Mouse (Mus musculus): ENCODE measurements around the gene Zfp773.
"Not testable (repeated sequence)": the region's sequence is repeated elsewhere in the genome, so short reads cannot be mapped to it uniquely, and the experiment has no call there.

Gene Zfp773

DNA sequence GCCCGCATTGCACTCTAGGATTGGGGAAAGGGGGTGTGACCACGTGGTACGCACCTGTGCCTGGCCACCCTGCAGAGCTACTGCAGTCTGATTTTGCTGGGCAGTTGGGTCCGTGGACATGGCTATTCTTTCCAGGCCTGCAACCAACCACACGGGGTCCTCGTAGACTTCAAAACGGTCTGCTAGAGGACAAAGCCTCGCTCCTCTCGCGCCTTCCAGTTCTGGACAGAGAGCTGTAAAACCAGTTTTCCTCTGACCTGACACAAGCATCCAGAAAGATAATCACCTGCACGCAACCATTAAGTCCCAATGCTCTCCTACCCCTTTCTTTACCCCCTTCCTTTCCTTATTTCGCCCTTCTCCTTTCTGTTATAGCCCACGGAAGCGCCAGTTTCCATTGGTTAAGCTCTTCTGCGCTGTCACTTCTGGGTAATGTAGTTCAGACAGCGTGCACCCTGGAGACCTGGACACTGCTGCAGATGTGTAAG is at the start of gene Zfp773:
Zfp773 (minus strand) TSS at position 377 of the 488 bp plus-strand sequence.
- peak; percentile 33 to 48 for DNase-seq (ENCODE audit: low spot score in 2 of 2)

DNA sequence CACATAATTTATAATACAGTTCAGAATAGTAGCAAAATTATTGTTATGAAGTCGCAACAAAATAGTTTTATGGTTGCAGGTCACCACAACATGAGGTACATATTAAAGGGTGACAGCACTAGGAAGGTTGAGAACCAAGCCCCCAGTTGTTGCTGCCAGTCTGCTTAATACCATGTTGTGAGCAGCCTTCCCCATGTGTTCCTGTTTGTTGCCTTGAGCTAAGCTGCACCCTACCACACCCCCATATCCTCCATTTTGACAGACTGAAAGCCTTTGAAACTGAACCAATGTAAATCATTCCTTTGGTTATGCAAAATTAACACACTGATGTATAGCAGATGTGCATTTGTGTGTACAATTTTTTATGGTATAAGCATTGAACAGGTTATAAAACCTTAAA is 49.3 kb upstream of the Zfp773 start:
- no peak for DNase-seq (ENCODE audit: low spot score in 2 of 2)

DNA sequence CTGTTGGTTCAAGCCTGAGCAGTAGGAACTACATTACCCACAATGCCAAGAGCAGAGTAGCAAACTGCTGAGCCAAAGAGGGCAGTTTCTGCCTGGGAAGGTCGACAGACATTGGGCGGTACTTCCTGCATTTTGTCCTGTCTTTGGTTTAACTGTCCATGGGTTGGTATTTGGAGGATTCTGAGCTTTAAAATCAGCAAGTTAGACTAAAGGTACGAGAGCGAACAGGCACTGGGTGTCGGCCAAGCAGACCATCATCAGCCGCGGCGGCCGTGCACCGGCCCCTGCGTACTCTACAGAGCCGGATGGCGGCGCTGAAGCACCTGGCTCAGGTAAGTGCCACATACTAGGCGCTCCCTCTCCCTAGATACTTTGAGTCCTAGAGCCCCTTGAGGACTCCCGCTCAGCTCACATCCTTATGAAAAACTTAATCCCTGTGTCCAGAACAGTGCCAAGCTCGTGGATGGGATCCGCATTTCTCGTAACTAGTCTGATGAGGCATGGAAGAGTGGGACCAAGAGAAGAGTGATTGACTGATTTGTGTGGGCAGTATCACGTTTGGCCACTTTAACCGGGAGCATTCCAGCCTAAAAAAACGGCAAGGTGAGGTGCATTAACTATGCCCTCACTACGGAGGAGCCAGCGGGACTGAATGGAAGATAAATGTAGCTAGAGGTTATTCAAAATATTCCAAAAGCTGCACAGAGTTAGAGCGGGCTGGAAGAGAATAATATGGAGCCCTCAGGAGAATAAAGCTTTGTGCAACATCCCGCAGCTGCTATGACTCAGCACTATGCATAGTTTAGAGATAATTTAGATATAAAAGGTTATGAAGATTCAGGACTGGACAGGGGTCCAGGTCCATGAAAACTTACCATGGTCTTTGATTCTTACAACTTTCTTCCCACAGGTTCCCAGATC is 34.9 kb upstream of the Zfp773 start, which contains the start of gene Zfp418:
Zfp418 (plus strand) TSS at position 104 of the 921 bp plus-strand sequence.
- peak; percentile 37 to 61 for DNase-seq (ENCODE audit: low spot score in 2 of 2)

DNA sequence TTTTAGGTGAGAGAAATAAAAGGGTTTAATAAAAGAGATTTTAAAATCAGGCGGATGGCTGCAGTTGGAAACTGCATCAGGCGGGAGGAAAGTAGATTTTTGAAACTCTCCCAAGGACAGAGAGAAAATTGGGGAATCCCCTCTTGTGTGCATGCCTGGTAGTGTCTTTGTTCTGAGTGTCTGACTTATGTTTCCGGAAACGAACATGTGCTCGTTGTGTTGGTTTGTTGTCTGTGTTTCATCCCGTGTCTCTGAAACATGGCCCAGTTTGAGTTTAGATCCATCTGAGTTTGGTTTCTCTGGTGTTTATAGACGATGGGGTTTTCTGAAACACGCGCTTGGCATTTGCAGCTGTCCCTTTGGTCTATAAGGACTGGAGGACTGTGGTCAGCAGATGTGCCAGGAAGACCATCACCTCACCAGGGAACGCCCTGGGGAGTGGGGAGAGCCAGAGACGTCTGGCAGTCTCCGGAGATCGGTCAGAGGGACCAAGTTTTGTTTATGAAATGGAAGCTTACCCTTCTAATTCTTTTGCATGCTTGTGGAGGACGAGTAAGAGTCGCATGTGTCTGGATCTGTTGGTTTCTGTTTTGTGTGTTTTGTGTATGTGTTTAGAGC is 9.5 kb upstream of the Zfp773 start:
- DNase-seq (ENCODE audit: low spot score in 2 of 2) = no peak

- no peak for DNase-seq (ENCODE audit: low spot score in 2 of 2)
Measured at GRCm38 (mm10) chr7:7144215-7144614, 7.7 kb upstream of the Zfp773 start.

DNA sequence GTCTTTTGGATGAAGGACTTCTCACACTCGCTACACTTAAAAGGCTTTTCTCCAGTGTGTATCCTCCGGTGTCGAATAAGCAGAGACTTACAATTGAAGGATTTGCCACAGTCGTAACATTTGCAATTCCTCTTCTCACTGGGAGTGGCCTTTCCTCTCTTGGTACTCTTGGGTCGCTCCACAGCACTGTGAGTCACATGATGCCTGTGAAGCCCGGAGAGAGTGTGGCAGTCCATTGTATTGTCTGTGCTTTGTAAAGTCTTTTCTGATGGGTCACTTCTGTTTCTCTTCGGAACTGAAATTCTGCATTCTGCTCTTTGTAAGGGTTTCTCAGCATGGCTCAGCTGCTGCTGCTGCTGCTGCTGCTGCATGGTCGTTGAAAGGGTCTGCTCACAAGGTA is 3.8 kb downstream of the Zfp773 start:
- DNase-seq (ENCODE audit: low spot score in 2 of 2) = no peak

DNA sequence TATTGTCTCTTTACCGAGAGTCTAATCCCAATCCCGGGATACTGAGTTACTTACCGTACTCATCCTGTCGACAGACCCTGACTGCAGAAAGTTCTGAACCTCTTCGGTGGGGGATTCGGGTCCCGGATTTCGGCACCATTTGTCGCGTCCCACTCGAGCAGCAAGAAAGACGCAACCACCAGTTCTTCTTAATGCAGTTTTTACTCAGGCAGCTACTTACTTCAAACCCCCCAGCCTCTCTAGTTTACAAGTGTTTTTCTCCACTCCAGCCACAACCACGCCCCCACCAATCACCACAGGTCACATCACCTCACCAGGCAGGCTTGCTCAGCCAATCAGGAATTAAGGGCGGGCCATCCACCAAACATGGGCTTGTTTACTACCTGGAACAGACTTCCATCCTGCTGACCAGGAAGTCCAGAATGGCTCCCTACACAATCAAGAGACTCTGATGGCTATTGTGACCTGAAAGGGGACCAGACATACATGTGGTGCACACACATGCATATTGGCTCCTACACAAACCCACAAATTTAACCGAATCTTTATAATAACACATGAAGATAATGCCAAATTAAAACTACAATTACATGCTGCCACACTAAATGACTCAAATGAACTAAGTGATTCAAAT is 5.9 kb downstream of the Zfp773 start:
- not testable (repeated sequence) for DNase-seq (ENCODE audit: low spot score in 2 of 2)

GRCm38 (mm10) chr7:7121602-7121980 is 15.0 kb downstream of the Zfp773 start:
- no peak for DNase-seq (ENCODE audit: low spot score in 2 of 2)

DNA sequence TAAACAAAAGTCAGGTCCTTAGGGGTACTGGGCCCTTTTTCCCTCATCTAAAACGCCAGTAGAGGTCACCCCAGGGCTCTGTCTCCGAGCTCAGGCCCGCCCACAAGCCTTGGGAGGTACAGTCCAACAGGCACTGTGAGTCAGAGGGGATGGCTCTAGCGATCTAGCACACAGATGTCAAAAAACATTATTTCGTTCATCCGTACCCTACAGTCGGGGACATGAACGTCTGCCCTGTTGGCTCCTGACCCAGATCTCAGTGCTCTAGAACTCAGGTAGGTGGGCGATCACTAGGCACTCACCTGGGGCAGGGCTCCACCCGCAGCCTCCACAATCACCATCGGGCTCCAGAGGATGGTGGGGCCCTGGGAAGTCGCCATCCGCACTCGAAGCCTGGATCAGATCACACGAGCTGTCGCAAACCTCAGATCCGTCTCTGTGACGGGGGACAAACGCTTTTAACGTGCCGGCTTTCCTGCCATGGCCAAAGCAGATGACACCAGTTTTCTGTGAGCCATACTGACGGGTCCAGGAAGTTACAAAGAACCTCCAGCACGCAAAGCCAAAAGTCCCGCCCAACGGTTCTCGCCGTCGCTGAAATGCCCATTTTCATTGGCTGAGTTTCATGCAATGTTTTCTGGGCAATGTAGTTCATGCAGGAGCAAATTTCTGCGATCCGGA is 15.5 kb downstream of the Zfp773 start, which contains the start of gene Zfp954:
Zfp954 (minus strand) TSS at position 568 of the 681 bp plus-strand sequence.
- DNase-seq (ENCODE audit: low spot score in 2 of 2) = peak; percentile 74 to 87

DNA sequence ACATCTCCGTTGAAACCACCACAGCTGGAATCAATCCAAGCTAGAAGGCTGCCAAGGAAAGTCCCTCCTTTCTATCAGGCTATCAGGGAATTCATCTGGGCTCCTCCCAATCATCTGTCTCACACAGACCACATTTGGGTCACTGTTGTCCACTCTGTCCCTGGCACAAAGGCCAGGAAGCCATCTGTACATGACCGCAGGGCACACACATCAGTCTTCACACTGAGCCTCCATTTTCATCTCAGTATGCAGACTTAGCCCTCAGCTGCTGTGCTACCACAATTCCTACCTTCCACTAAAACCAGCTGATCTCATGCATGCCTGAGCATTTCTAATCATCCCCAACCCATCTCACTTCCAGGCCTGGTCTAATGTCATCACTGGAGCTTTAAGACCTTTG is 18.1 kb downstream of the Zfp773 start:
- DNase-seq (ENCODE audit: low spot score in 2 of 2) = no peak

DNA sequence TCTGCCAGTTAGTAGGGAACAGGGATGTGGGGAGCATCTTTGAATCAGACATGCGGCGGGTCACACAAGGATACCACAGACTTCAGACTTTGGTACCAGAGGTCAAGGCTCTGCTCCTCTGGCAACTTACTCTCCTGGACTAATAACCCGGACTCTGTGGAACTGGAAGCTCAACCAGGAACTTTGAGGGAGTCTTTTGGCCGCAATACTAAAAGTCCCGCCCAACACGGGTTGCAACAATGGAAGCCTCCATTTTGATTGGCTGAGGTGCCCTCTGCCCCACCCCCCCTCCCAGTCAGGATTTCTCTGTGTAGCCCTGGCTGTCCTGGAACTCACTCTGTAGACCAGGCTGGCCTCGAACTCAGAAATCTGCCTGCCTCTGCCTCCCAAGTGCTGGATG is 28.1 kb downstream of the Zfp773 start:
- no peak for DNase-seq (ENCODE audit: low spot score in 2 of 2)

All from frontal cortex, postnatal 14 days (tissue).